Mouse (Mus musculus): ENCODE results near the gene Bpi. TPM values are rescaled to one million over a fixed set of nuclear protein-coding genes. Genes with fewer than 3 reads are reported as not detected.

The Bpi gene
- polyA plus RNA-seq, 1 experiment from 2014 or later: not detected

GRCm38 (mm10) chr2:158284571-158284970 is 26.7 kb downstream of the Bpi start:
- no peak overlapping the region for H3K4me3 ChIP-seq (ENCODE audit: low read depth, low read length)
- ATAC-seq (replicated peaks; ENCODE audit: low FRiP score, low TSS enrichment, low read depth): no peak

GRCm38 (mm10) chr2:158285655-158286054 is 27.8 kb downstream of the Bpi start:
- H3K4me2 ChIP-seq (ENCODE audit: low read length): no peak overlapping the region
- no peak overlapping the region for H3K27ac ChIP-seq (ENCODE audit: low read depth)
- 64% methylated on average over 6 of the region's 6 CpGs for WGBS
- H3K9ac ChIP-seq (ENCODE audit: low read length): no peak overlapping the region
- ATAC-seq (replicated peaks; ENCODE audit: low FRiP score, low TSS enrichment, low read depth): no peak
- H3K36me3 ChIP-seq (ENCODE audit: control insufficient read depth, insufficient read depth, low read length): no peaks in the 10 kb centered on the region
- no peaks in the 10 kb centered on the region for H3K27me3 ChIP-seq (replicated peaks; ENCODE audit: control insufficient read depth, insufficient read depth, low read length)
- DNase-seq (ENCODE audit: low spot score): no peak
- H3K9me3 ChIP-seq (ENCODE audit: control insufficient read depth, low read length): no peaks in the 10 kb centered on the region
- H3K4me1 ChIP-seq (replicated peaks; ENCODE audit: control insufficient read depth, insufficient read depth, low read length): no peaks in the 10 kb centered on the region
- H3K4me3 ChIP-seq (ENCODE audit: low read depth, low read length): no peak overlapping the region

More at GRCm38 (mm10) chr2:158284571-158284970, 26.7 kb downstream of the Bpi start:
- Histone ChIP-seq H3K27ac (ENCODE audit: low read depth) (no peak overlapping the region), H3K36me3 (ENCODE audit: control insufficient read depth, insufficient read depth, low read length) (no peaks in the 10 kb centered on the region), H3K4me2 (ENCODE audit: low read length) (no peak overlapping the region), H3K9me3 (ENCODE audit: control insufficient read depth, low read length) (no peaks in the 10 kb centered on the region), H3K9ac (ENCODE audit: low read length) (no peak overlapping the region), H3K27me3 (replicated peaks; ENCODE audit: control insufficient read depth, insufficient read depth, low read length) (no peaks in the 10 kb centered on the region), H3K4me1 (replicated peaks; ENCODE audit: control insufficient read depth, insufficient read depth, low read length) (no peaks in the 10 kb centered on the region)
- DNase-seq (ENCODE audit: low spot score): peak; percentile 73
- 27% methylated on average over 11 of the region's 11 CpGs for WGBS

GRCm38 (mm10) chr2:158295700-158296099 is 37.8 kb downstream of the Bpi start:
- no peak overlapping the region for H3K4me2 ChIP-seq (ENCODE audit: low read length)
- no peak overlapping the region for H3K4me3 ChIP-seq (ENCODE audit: low read depth, low read length)
- 68% methylated on average over 9 of the region's 9 CpGs for WGBS
- H3K9me3 ChIP-seq (ENCODE audit: control insufficient read depth, low read length): no peaks in the 10 kb centered on the region
- ATAC-seq (replicated peaks; ENCODE audit: low FRiP score, low TSS enrichment, low read depth) (no peak), DNase-seq (ENCODE audit: low spot score) (no peak)
- H3K27me3 ChIP-seq (replicated peaks; ENCODE audit: control insufficient read depth, insufficient read depth, low read length): no peaks in the 10 kb centered on the region
- H3K27ac ChIP-seq (ENCODE audit: low read depth): no peak overlapping the region
- no peaks in the 10 kb centered on the region for H3K36me3 ChIP-seq (ENCODE audit: control insufficient read depth, insufficient read depth, low read length)
- no peak overlapping the region for H3K9ac ChIP-seq (ENCODE audit: low read length)
- no peaks in the 10 kb centered on the region for H3K4me1 ChIP-seq (replicated peaks; ENCODE audit: control insufficient read depth, insufficient read depth, low read length)

GRCm38 (mm10) chr2:158299203-158299602 is 41.3 kb downstream of the Bpi start:
- no peak overlapping the region for H3K4me3 ChIP-seq (ENCODE audit: low read depth, low read length)
- H3K27ac ChIP-seq (ENCODE audit: low read depth): no peak overlapping the region
- no peak for DNase-seq (ENCODE audit: low spot score)
- ATAC-seq (replicated peaks; ENCODE audit: low FRiP score, low TSS enrichment, low read depth): no peak
- no peaks in the 10 kb centered on the region for H3K27me3 ChIP-seq (replicated peaks; ENCODE audit: control insufficient read depth, insufficient read depth, low read length)
- no peaks in the 10 kb centered on the region for H3K4me1 ChIP-seq (replicated peaks; ENCODE audit: control insufficient read depth, insufficient read depth, low read length)
- no peaks in the 10 kb centered on the region for H3K36me3 ChIP-seq (ENCODE audit: control insufficient read depth, insufficient read depth, low read length)
- 0 out of 2 replicates have a peak, but pooled peaks cover under 1% of the 10 kb centered on the region for H3K9me3 ChIP-seq (ENCODE audit: control insufficient read depth, low read length)
- WGBS: 79% methylated on average over 3 of the region's 3 CpGs
- H3K4me2 ChIP-seq (ENCODE audit: low read length): no peak overlapping the region
- H3K9ac ChIP-seq (ENCODE audit: low read length): no peak overlapping the region

GRCm38 (mm10) chr2:158299731-158300130 is 41.8 kb downstream of the Bpi start:
- Histone ChIP-seq H3K4me1 (replicated peaks; ENCODE audit: control insufficient read depth, insufficient read depth, low read length) (no peaks in the 10 kb centered on the region), H3K36me3 (ENCODE audit: control insufficient read depth, insufficient read depth, low read length) (no peaks in the 10 kb centered on the region), H3K27ac (ENCODE audit: low read depth) (no peak overlapping the region), H3K9ac (ENCODE audit: low read length) (no peak overlapping the region), H3K27me3 (replicated peaks; ENCODE audit: control insufficient read depth, insufficient read depth, low read length) (no peaks in the 10 kb centered on the region), H3K4me3 (ENCODE audit: low read depth, low read length) (no peak overlapping the region), H3K9me3 (ENCODE audit: control insufficient read depth, low read length) (0 out of 2 replicates have a peak, but pooled peaks cover 4% of the 10 kb centered on the region), H3K4me2 (ENCODE audit: low read length) (no peak overlapping the region)
- 76% methylated on average over 4 of the region's 4 CpGs for WGBS
- ATAC-seq (replicated peaks; ENCODE audit: low FRiP score, low TSS enrichment, low read depth): no peak
- DNase-seq (ENCODE audit: low spot score): no peak

- no peak for ATAC-seq (replicated peaks; ENCODE audit: low FRiP score, low TSS enrichment, low read depth)
- H3K27ac ChIP-seq (ENCODE audit: low read depth): no peak overlapping the region
- H3K4me2 ChIP-seq (ENCODE audit: low read length): no peak overlapping the region
- 61% methylated on average over 3 of the region's 3 CpGs for WGBS
- 0 out of 2 replicates have a peak, but pooled peaks cover 4% of the 10 kb centered on the region for H3K9me3 ChIP-seq (ENCODE audit: control insufficient read depth, low read length)
- no peak for DNase-seq (ENCODE audit: low spot score)
- no peak overlapping the region for H3K9ac ChIP-seq (ENCODE audit: low read length)
- H3K4me3 ChIP-seq (ENCODE audit: low read depth, low read length): no peak overlapping the region
- H3K27me3 ChIP-seq (replicated peaks; ENCODE audit: control insufficient read depth, insufficient read depth, low read length): no peaks in the 10 kb centered on the region
- H3K36me3 ChIP-seq (ENCODE audit: control insufficient read depth, insufficient read depth, low read length): no peaks in the 10 kb centered on the region
- H3K4me1 ChIP-seq (replicated peaks; ENCODE audit: control insufficient read depth, insufficient read depth, low read length): peaks cover 8% of the 10 kb centered on the region
Observed at GRCm38 (mm10) chr2:158302807-158303206, 44.9 kb downstream of the Bpi start.

- 35% methylated on average over 12 of the region's 13 CpGs for WGBS
- ATAC-seq (replicated peaks; ENCODE audit: low FRiP score, low TSS enrichment, low read depth): peak; percentile 40
- DNase-seq (ENCODE audit: low spot score): peak; percentile 68
- Histone ChIP-seq H3K4me1 (replicated peaks; ENCODE audit: control insufficient read depth, insufficient read depth, low read length) (peaks cover 8% of the 10 kb centered on the region), H3K36me3 (ENCODE audit: control insufficient read depth, insufficient read depth, low read length) (no peaks in the 10 kb centered on the region), H3K4me2 (ENCODE audit: low read length) (no peak within 1 kb of the TSS), H3K27me3 (replicated peaks; ENCODE audit: control insufficient read depth, insufficient read depth, low read length) (no peaks in the 10 kb centered on the region), H3K27ac (ENCODE audit: low read depth) (no peak within 1 kb of the TSS), H3K4me3 (ENCODE audit: low read depth, low read length) (no peak within 1 kb of the TSS), H3K9ac (ENCODE audit: low read length) (no peak within 1 kb of the TSS), H3K9me3 (ENCODE audit: control insufficient read depth, low read length) (0 out of 2 replicates have a peak, but pooled peaks cover 4% of the 10 kb centered on the region)
Observed at GRCm38 (mm10) chr2:158305948-158306695, 48.2 kb downstream of the Bpi start, which contains the start of gene Lbp. Gene Lbp (plus strand): TSS chr2:158306493.

- H3K4me3 ChIP-seq (ENCODE audit: low read depth, low read length): no peak overlapping the region
- WGBS: 38% methylated on average over 6 of the region's 6 CpGs
- ATAC-seq (replicated peaks; ENCODE audit: low FRiP score, low TSS enrichment, low read depth): peak; percentile 33
Observed at GRCm38 (mm10) chr2:158306696-158307049, 48.8 kb downstream of the Bpi start.

GRCm38 (mm10) chr2:158308276-158308675 is 50.4 kb downstream of the Bpi start:
- ATAC-seq (replicated peaks; ENCODE audit: low FRiP score, low TSS enrichment, low read depth) (no peak), DNase-seq (ENCODE audit: low spot score) (no peak)
- H3K27ac ChIP-seq (ENCODE audit: low read depth): no peak overlapping the region
- no peak overlapping the region for H3K4me3 ChIP-seq (ENCODE audit: low read depth, low read length)
- no peaks in the 10 kb centered on the region for H3K36me3 ChIP-seq (ENCODE audit: control insufficient read depth, insufficient read depth, low read length)
- H3K4me1 ChIP-seq (replicated peaks; ENCODE audit: control insufficient read depth, insufficient read depth, low read length): peaks cover 8% of the 10 kb centered on the region
- no peak overlapping the region for H3K4me2 ChIP-seq (ENCODE audit: low read length)
- 0 out of 2 replicates have a peak, but pooled peaks cover 4% of the 10 kb centered on the region for H3K9me3 ChIP-seq (ENCODE audit: control insufficient read depth, low read length)
- no peak overlapping the region for H3K9ac ChIP-seq (ENCODE audit: low read length)
- H3K27me3 ChIP-seq (replicated peaks; ENCODE audit: control insufficient read depth, insufficient read depth, low read length): no peaks in the 10 kb centered on the region
- WGBS: 57% methylated on average over 5 of the region's 5 CpGs

More at GRCm38 (mm10) chr2:158306696-158307049, 48.8 kb downstream of the Bpi start:
- H3K4me1 ChIP-seq (replicated peaks; ENCODE audit: control insufficient read depth, insufficient read depth, low read length): peaks cover 8% of the 10 kb centered on the region
- no peaks in the 10 kb centered on the region for H3K36me3 ChIP-seq (ENCODE audit: control insufficient read depth, insufficient read depth, low read length)
- H3K9me3 ChIP-seq (ENCODE audit: control insufficient read depth, low read length): 0 out of 2 replicates have a peak, but pooled peaks cover 4% of the 10 kb centered on the region
- H3K27me3 ChIP-seq (replicated peaks; ENCODE audit: control insufficient read depth, insufficient read depth, low read length): no peaks in the 10 kb centered on the region
- H3K9ac ChIP-seq (ENCODE audit: low read length): no peak overlapping the region
- no peak for DNase-seq (ENCODE audit: low spot score)
- H3K4me2 ChIP-seq (ENCODE audit: low read length): no peak overlapping the region
- no peak overlapping the region for H3K27ac ChIP-seq (ENCODE audit: low read depth)

Measured in intestine, embryonic 14.5 days (tissue).